Mouse (Mus musculus): ENCODE data around the gene Fktn. TPM values are rescaled to one million over a fixed set of nuclear protein-coding genes. Genes with fewer than 3 reads are reported as not detected.

Fktn gene
- polyA plus RNA-seq, 1 experiment: 13.5 TPM

DNA sequence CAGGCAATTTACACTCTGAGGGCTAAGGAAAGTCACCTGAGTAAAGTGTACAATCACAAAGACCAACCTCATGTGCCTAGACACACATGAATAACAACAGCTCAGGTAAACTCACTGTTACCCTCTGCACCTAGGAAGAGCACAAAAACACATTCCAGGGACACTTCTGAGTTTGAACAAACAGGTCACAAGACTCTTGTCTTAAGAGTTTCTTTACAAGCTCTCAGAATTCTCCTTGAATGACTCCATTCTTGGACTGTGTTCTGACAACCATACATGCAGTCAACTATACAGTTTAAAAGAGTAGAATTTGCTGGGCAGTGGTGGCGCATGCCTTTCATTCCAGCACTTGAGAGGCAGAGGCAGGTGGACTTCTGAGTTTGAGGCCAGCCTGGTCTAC is 14.3 kb downstream of the Fktn start:
- TF ChIP-seq EP300 (IDR thresholded peaks at IDR 0.05; ENCODE audit: insufficient read depth, low read depth, low read length) (no peak), CTCF (IDR thresholded peaks at IDR 0.05; ENCODE audit: low read depth, low read length) (no peak), POLR2A (IDR thresholded peaks at IDR 0.05; ENCODE audit: insufficient read depth, low read length) (no peak)
- Histone ChIP-seq H3K36me3 (ENCODE audit: control insufficient read depth, insufficient read depth, low read length, poor library complexity, severe bottlenecking) (peaks cover 3% of the 10 kb centered on the region; the same call in 1 of the 2 replicates), H3K9me3 (replicated peaks; ENCODE audit: control insufficient read depth, insufficient read depth, low read length, poor library complexity, severe bottlenecking) (no peaks in the 10 kb centered on the region), H3K9ac (ENCODE audit: low read depth, poor library complexity, severe bottlenecking) (no peak overlapping the region), H3K27me3 (ENCODE audit: control insufficient read depth, insufficient read depth, low read length, poor library complexity, severe bottlenecking) (no peaks in the 10 kb centered on the region), H3K4me3 (ENCODE audit: low read depth, low read length) (no peak overlapping the region), H3K27ac (ENCODE audit: insufficient read depth, low read length) (no peak overlapping the region), H3K4me1 (ENCODE audit: control insufficient read depth, insufficient read depth, low read length) (no peaks in the 10 kb centered on the region)

DNA sequence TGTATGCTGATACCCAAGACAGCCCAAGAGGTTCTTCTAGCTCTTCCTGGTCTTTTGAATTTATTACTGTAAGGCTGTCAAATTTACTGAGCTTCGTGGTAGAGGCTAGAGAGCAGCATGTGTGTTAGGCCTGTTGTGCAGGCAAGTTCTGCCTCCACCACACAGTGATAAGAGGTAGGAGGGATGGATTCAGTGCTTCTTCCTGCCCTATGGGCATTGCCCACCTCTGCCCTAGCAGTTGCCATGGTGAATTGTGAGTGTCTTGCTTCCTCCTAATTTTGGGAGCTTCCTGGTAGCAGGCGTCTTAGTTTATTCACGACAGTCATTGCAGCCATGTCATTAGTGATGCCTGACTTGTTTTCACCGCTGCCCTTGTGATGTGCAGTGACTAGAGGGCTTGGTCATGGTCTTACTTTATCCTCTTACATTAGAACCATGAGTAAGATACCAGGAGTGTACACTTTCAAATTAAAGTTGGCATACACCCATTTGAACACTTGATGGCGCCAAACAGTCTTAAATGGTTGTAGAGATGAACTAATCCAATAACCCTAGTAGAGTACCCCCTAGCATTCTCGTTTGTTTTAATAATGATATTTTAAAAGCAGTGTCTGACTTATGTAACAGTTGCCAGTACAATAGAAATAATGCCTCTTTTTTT is 25.3 kb downstream of the Fktn start:
- Histone ChIP-seq H3K27me3 (ENCODE audit: control insufficient read depth, insufficient read depth, low read length, poor library complexity, severe bottlenecking) (no peaks in the 10 kb centered on the region), H3K36me3 (ENCODE audit: control insufficient read depth, insufficient read depth, low read length, poor library complexity, severe bottlenecking) (peaks cover 3% of the 10 kb centered on the region; the same call in 1 of the 2 replicates), H3K27ac (ENCODE audit: insufficient read depth, low read length) (no peak overlapping the region), H3K9me3 (replicated peaks; ENCODE audit: control insufficient read depth, insufficient read depth, low read length, poor library complexity, severe bottlenecking) (no peaks in the 10 kb centered on the region), H3K9ac (ENCODE audit: low read depth, poor library complexity, severe bottlenecking) (no peak overlapping the region), H3K4me1 (ENCODE audit: control insufficient read depth, insufficient read depth, low read length) (no peaks in the 10 kb centered on the region), H3K4me3 (ENCODE audit: low read depth, low read length) (no peak overlapping the region)
- TF ChIP-seq POLR2A (IDR thresholded peaks at IDR 0.05; ENCODE audit: insufficient read depth, low read length) (no peak), EP300 (IDR thresholded peaks at IDR 0.05; ENCODE audit: insufficient read depth, low read depth, low read length) (no peak), CTCF (IDR thresholded peaks at IDR 0.05; ENCODE audit: low read depth, low read length) (no peak)

DNA sequence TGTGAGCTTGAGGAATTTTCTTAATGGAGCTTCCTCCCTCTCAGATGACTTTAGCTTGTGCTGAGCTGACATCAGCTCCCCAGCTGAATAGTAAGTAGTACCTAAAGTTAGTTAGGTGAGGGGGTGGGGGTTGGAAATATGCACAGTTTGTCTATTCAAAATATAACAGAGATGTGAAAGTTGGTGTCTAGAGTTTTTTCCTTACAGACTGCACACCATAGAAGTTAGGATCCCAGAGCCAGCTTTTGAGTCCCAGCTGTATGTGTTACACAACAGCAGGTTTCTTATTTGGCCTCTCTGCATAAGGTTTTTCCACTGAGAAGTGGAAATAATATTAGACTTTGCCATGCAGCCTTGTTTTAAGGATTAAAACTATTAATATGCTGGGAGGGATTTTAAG is 36.0 kb downstream of the Fktn start:
- H3K27me3 ChIP-seq (ENCODE audit: control insufficient read depth, insufficient read depth, low read length, poor library complexity, severe bottlenecking): no peaks in the 10 kb centered on the region
- H3K4me1 ChIP-seq (ENCODE audit: control insufficient read depth, insufficient read depth, low read length): no peaks in the 10 kb centered on the region
- no peaks in the 10 kb centered on the region for H3K36me3 ChIP-seq (ENCODE audit: control insufficient read depth, insufficient read depth, low read length, poor library complexity, severe bottlenecking)
- H3K27ac ChIP-seq (ENCODE audit: insufficient read depth, low read length): no peak overlapping the region
- H3K4me3 ChIP-seq (ENCODE audit: low read depth, low read length): no peak overlapping the region
- no peaks in the 10 kb centered on the region for H3K9me3 ChIP-seq (replicated peaks; ENCODE audit: control insufficient read depth, insufficient read depth, low read length, poor library complexity, severe bottlenecking)
- TF ChIP-seq EP300 (IDR thresholded peaks at IDR 0.05; ENCODE audit: insufficient read depth, low read depth, low read length): no peak
- TF ChIP-seq CTCF (IDR thresholded peaks at IDR 0.05; ENCODE audit: low read depth, low read length): no peak
- TF ChIP-seq POLR2A (IDR thresholded peaks at IDR 0.05; ENCODE audit: insufficient read depth, low read length): no peak
- no peak overlapping the region for H3K9ac ChIP-seq (ENCODE audit: low read depth, poor library complexity, severe bottlenecking)

- Histone ChIP-seq H3K4me3 (ENCODE audit: low read depth, low read length) (no peak overlapping the region), H3K4me1 (ENCODE audit: control insufficient read depth, insufficient read depth, low read length) (no peaks in the 10 kb centered on the region), H3K9me3 (replicated peaks; ENCODE audit: control insufficient read depth, insufficient read depth, low read length, poor library complexity, severe bottlenecking) (no peaks in the 10 kb centered on the region), H3K27me3 (ENCODE audit: control insufficient read depth, insufficient read depth, low read length, poor library complexity, severe bottlenecking) (no peaks in the 10 kb centered on the region), H3K27ac (ENCODE audit: insufficient read depth, low read length) (no peak overlapping the region), H3K9ac (ENCODE audit: low read depth, poor library complexity, severe bottlenecking) (no peak overlapping the region), H3K36me3 (ENCODE audit: control insufficient read depth, insufficient read depth, low read length, poor library complexity, severe bottlenecking) (no peaks in the 10 kb centered on the region)
- no peak for TF ChIP-seq POLR2A (IDR thresholded peaks at IDR 0.05; ENCODE audit: insufficient read depth, low read length)
- no peak for TF ChIP-seq CTCF (IDR thresholded peaks at IDR 0.05; ENCODE audit: low read depth, low read length)
- TF ChIP-seq EP300 (IDR thresholded peaks at IDR 0.05; ENCODE audit: insufficient read depth, low read depth, low read length): no peak
Observed at GRCm38 (mm10) chr4:53750391-53751120, 36.8 kb downstream of the Fktn start.

DNA sequence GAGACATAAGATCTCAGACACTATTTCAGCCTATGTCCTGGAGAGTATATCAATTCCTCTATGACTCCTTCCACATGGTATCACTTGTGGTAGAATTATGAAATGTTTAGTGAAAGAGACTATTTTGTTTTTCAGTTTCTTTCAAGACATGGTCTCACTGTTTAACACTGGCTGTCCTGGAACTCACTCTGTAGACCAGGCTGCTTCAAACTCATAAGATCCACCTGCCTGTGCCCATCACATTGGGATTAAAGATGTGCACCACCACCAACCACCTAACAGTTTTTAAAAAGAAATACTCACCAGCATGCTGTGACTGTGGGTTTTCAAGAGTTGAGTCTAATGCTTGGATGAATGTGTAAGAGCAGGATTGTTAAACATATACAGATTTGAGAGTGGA is 43.2 kb downstream of the Fktn start:
- Histone ChIP-seq H3K36me3 (ENCODE audit: control insufficient read depth, insufficient read depth, low read length, poor library complexity, severe bottlenecking) (no peaks in the 10 kb centered on the region; the same call in 1 of the 2 replicates), H3K27ac (ENCODE audit: insufficient read depth, low read length) (no peak overlapping the region), H3K27me3 (ENCODE audit: control insufficient read depth, insufficient read depth, low read length, poor library complexity, severe bottlenecking) (no peaks in the 10 kb centered on the region), H3K9ac (ENCODE audit: low read depth, poor library complexity, severe bottlenecking) (no peak overlapping the region), H3K4me1 (ENCODE audit: control insufficient read depth, insufficient read depth, low read length) (no peaks in the 10 kb centered on the region), H3K9me3 (replicated peaks; ENCODE audit: control insufficient read depth, insufficient read depth, low read length, poor library complexity, severe bottlenecking) (no peaks in the 10 kb centered on the region), H3K4me3 (ENCODE audit: low read depth, low read length) (no peak overlapping the region)
- TF ChIP-seq CTCF (IDR thresholded peaks at IDR 0.05; ENCODE audit: low read depth, low read length) (no peak), EP300 (IDR thresholded peaks at IDR 0.05; ENCODE audit: insufficient read depth, low read depth, low read length) (no peak), POLR2A (IDR thresholded peaks at IDR 0.05; ENCODE audit: insufficient read depth, low read length) (no peak)

- Histone ChIP-seq H3K9me3 (replicated peaks; ENCODE audit: control insufficient read depth, insufficient read depth, low read length, poor library complexity, severe bottlenecking) (no peaks in the 10 kb centered on the region), H3K27ac (ENCODE audit: insufficient read depth, low read length) (no peak overlapping the region), H3K4me3 (ENCODE audit: low read depth, low read length) (no peak overlapping the region), H3K9ac (ENCODE audit: low read depth, poor library complexity, severe bottlenecking) (no peak overlapping the region), H3K27me3 (ENCODE audit: control insufficient read depth, insufficient read depth, low read length, poor library complexity, severe bottlenecking) (no peaks in the 10 kb centered on the region), H3K36me3 (ENCODE audit: control insufficient read depth, insufficient read depth, low read length, poor library complexity, severe bottlenecking) (no peaks in the 10 kb centered on the region; the same call in 1 of the 2 replicates), H3K4me1 (ENCODE audit: control insufficient read depth, insufficient read depth, low read length) (no peaks in the 10 kb centered on the region)
- TF ChIP-seq CTCF (IDR thresholded peaks at IDR 0.05; ENCODE audit: low read depth, low read length): no peak
Observed at GRCm38 (mm10) chr4:53758764-53759163, 45.0 kb downstream of the Fktn start.

Data from ES-Bruce4 (cell line).